10 mouse cellular contexts compared by ENCODE assay signal in the genomic region with DNA sequence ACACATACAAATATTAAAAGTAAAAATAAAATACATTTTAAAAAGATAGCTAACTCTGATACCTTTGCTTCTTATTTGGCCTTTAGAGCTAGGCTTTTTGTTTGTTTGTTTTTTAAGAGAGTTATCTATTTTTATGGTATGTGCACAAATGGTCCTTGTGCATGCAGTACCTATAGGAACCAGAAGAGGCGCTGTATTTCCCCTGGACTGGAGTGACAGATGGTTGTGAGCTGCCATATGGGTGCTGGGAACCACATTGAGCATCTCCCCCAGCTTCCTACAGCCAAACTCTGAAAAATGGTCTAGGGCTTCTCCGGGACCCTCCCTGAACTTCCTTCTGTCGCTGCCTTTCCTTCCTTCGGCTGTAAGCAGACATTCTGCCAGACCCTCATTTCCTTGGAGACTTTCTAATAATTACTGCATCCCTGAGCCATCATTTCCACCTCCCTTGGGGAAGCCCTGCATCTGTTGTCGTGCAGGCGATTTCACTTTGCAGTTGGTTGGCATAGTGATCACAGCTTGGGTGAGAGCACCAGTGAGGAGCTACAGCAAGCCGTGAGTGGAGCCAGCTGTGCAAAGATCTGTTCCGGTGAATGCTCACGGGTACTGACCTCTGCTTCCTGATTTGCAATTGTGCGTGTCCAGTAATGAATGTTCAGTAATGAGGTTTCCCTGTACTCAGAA. TPM values are rescaled to one million over a fixed set of nuclear protein-coding genes. Genes with fewer than 3 reads are reported as not detected.
DNase-seq lines count a peak whose midpoint lies in the region; ATAC-seq lines count a peak whose summit lies in the region.
"Had no signal": no experiment of that assay in that cellular context is flagged by ENCODE, and none has a peak within 500 bp of the region (broad histone marks: within the 10 kb centered on the region; RNA-seq: fewer than 3 reads in every experiment).

No protein-coding gene starts in this region.

- WGBS in midbrain, embryonic 15.5 days = 48% methylated on average over 10 of the region's 10 CpGs
- 74% methylated on average over 10 of the region's 10 CpGs for WGBS in heart, embryonic 10.5 days

- peaks cover 12% of the 10 kb centered on the region for H3K4me1 ChIP-seq in midbrain, embryonic 15.5 days
- H3K4me1 ChIP-seq in heart, embryonic 10.5 days = no peaks in the 10 kb centered on the region
- H3K4me1 ChIP-seq: stomach, embryonic 15.5 days had no signal

- peak overlapping the region; percentile 66 for H3K27ac ChIP-seq in midbrain, embryonic 15.5 days
- no peak overlapping the region for H3K27ac ChIP-seq in heart, embryonic 10.5 days
- H3K27ac ChIP-seq: stomach, embryonic 15.5 days had no signal

- H3K4me2 ChIP-seq in midbrain, embryonic 15.5 days = no peak overlapping the region
- H3K4me2 ChIP-seq: heart, embryonic 11.5 days; stomach, embryonic 15.5 days had no signal

- no peaks in the 10 kb centered on the region for H3K36me3 ChIP-seq in midbrain, embryonic 15.5 days (replicated peaks)
- H3K36me3 ChIP-seq in heart, embryonic 10.5 days = no peaks in the 10 kb centered on the region
- H3K36me3 ChIP-seq: stomach, embryonic 15.5 days had no signal

- no peaks in the 10 kb centered on the region for H3K27me3 ChIP-seq in midbrain, embryonic 15.5 days (replicated peaks)
- H3K27me3 ChIP-seq in heart, embryonic 10.5 days (ENCODE audit: insufficient read depth, poor library complexity, severe bottlenecking) = no peaks in the 10 kb centered on the region
- H3K27me3 ChIP-seq: stomach, embryonic 15.5 days had no signal

- H3K9ac ChIP-seq in midbrain, embryonic 15.5 days = no peak overlapping the region
- H3K9ac ChIP-seq: stomach, embryonic 15.5 days had no signal

- ATAC-seq in midbrain, embryonic 15.5 days (replicated peaks) = peak; percentile 42; the same call in 1 of the 2 replicates

- H3K4me3 ChIP-seq in midbrain, embryonic 15.5 days = no peak overlapping the region
- H3K4me3 ChIP-seq in heart, embryonic 10.5 days = no peak overlapping the region
- H3K4me3 ChIP-seq: stomach, embryonic 15.5 days had no signal

- peak; percentile 22 to 23 for DNase-seq in layer of hippocampus, adult 8-10 months (ENCODE audit: low spot score in 2 of 2)
- DNase-seq in layer of hippocampus, adult 9-10 months (ENCODE audit: low spot score) = no peak
- peak; percentile 5 for DNase-seq in c-Kit-positive CD71-positive TER-119-positive erythroid progenitor cells, embryonic 14.5 days (ENCODE audit: low spot score)
- DNase-seq in kidney, adult 18-20 months = peak; percentile 43
- no peak for DNase-seq in adrenal gland, adult 8-10 months
- no peak for DNase-seq in lung, postnatal 10 days
- DNase-seq in heart, embryonic 10.5 days (ENCODE audit: low spot score) = no peak

- no peaks in the 10 kb centered on the region for H3K9me3 ChIP-seq in midbrain, embryonic 15.5 days
- H3K9me3 ChIP-seq in heart, embryonic 10.5 days = no peaks in the 10 kb centered on the region
- H3K9me3 ChIP-seq: stomach, embryonic 15.5 days had no signal

RNA-seq across cellular contexts. Expression of gene Scn11a, which starts 27.2 kb away (rescaled TPM):
- not detected for total RNA-seq in layer of hippocampus, adult 8-10 months (2022)
- 0.17 and 0.18 TPM in 2 replicates for polyA plus RNA-seq in midbrain, embryonic 15.5 days (2015; fragmentation: Nextera tagmentation; extraction: Ambion mirVana)
- total RNA-seq in adrenal gland, adult 8-10 months (2022) = not detected
- 0.05 and 0.06 TPM in 2 replicates for polyA plus RNA-seq in heart, embryonic 10.5 days (2016; fragmentation: Nextera tagmentation; extraction: Ambion mirVana)

RNA-seq across cellular contexts. Expression of gene Wdr48, which starts 42.2 kb away (rescaled TPM):
- 10 to 100 TPM; 64.3 to 81.2 (median 74.6) TPM for total RNA-seq in layer of hippocampus, adult 8-10 months (2022)
- 72.0 and 75.3 TPM in 2 replicates for polyA plus RNA-seq in midbrain, embryonic 15.5 days (2015; fragmentation: Nextera tagmentation; extraction: Ambion mirVana)
- 10 to 100 TPM; 44.9 to 69.9 (median 57.6) TPM for total RNA-seq in adrenal gland, adult 8-10 months (2022)
- 49.8 and 53.2 TPM in 2 replicates for polyA plus RNA-seq in heart, embryonic 10.5 days (2016; fragmentation: Nextera tagmentation; extraction: Ambion mirVana)

Comparison
In these comparisons a context has a peak if more than half of its experiments do, and no peak if none do; other contexts are left out.
1. DNase-seq: peak in layer of hippocampus, adult 8-10 months (2 of 2), c-Kit-positive CD71-positive TER-119-positive erythroid progenitor cells, embryonic 14.5 days (single experiment) and kidney, adult 18-20 months (single experiment); none in layer of hippocampus, adult 9-10 months (single experiment), adrenal gland, adult 8-10 months (single experiment), lung, postnatal 10 days (single experiment) and heart, embryonic 10.5 days (single experiment).